16 mouse cellular contexts compared by ENCODE assay signal in the genomic region with DNA sequence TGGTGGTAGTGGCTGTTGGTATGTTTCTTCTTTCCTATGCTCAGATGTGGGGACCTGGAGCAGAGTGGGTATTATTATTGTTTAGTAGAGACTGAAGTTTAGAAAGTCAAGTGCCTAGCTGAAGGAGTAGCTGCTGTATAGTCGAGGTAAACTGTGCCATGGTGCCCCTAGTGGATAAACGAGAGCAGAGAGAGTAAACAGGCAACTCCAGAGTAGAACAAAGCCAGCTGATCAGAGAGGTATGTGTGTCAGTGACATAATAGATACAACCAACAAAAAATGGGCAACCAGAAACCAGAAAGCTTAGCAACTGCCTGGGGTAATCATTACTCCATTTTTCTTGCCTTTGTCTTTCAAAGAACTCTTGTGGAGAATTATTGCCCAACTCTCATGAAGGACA. TPM values are rescaled to one million over a fixed set of nuclear protein-coding genes. Genes with fewer than 3 reads are reported as not detected.
DNase-seq lines count a peak whose midpoint lies in the region; TF ChIP-seq lines count a peak whose summit lies in the region.
"Had no signal": no experiment of that assay in that cellular context is flagged by ENCODE, and none has a peak within 500 bp of the region (broad histone marks: within the 10 kb centered on the region; RNA-seq: fewer than 3 reads in every experiment).

No protein-coding gene starts in this region.

- DNase-seq in embryo, embryonic 10 days (ENCODE audit: low spot score): peak; percentile 48
- DNase-seq in embryo, embryonic 11 days: no peak
- DNase-seq in left cerebral cortex, adult 2 months (ENCODE audit: extremely low spot score in 1 of 2, low spot score in 2 of 2): no peak
- DNase-seq in left cerebral cortex, adult 11 months (ENCODE audit: low spot score): no peak
- DNase-seq in B cell, adult 2 months: peak; percentile 21 to 23
- peak; percentile 57 for DNase-seq in induced T-regulatory cell, adult 2 months (ENCODE audit: low read depth)
- DNase-seq in testis, postnatal 14 days (ENCODE audit: low spot score): no peak
- no peak for DNase-seq in adrenal gland, adult 18-20 months (ENCODE audit: low spot score in 2 of 2)
- DNase-seq: adrenal gland, postnatal 14 days; cerebellum, adult 9-10 months; heart, postnatal 10 days; kidney, adult 18-20 months had no signal

- H3K27ac ChIP-seq in left cerebral cortex, adult 2 months: no peak overlapping the region
- H3K27ac ChIP-seq: macrophage had no signal

- intact Hi-C loops in left cerebral cortex, adult 2 months (cut with DNase I): no loop called here

- H3K4me3 ChIP-seq in left cerebral cortex, adult 2 months: no peak overlapping the region
- H3K4me3 ChIP-seq: erythroblast, embryonic 14.5 days; myocyte had no signal

- peak; percentile 44 for TF ChIP-seq CTCF in left cerebral cortex, adult 2 months (IDR thresholded peaks at IDR 0.05)

RNA-seq across cellular contexts. Expression of a gene that starts 51.1 kb away (rescaled TPM):
- not detected for total RNA-seq in left cerebral cortex, adult 2 months (2021)
- total RNA-seq in adrenal gland, adult 18-20 months (2021): under 1 TPM in 1 of 2 experiments, not detected in 1; 0.30 TPM
- total RNA-seq: left cerebral cortex, postnatal 25 days had no signal

Comparison
In these comparisons a context has a peak if more than half of its experiments do, and no peak if none do; other contexts are left out.
1. DNase-seq: peak in embryo, embryonic 10 days (single experiment), B cell, adult 2 months (2 of 2) and induced T-regulatory cell, adult 2 months (single experiment); none in embryo, embryonic 11 days (single experiment), left cerebral cortex, adult 2 months (0 of 2), left cerebral cortex, adult 11 months (single experiment), testis, postnatal 14 days (single experiment) and adrenal gland, adult 18-20 months (0 of 2).